Mouse (Mus musculus) MEL (cell line): Measurements from ENCODE around the gene Grm2. TPM values are rescaled to one million over a fixed set of nuclear protein-coding genes. Genes with fewer than 3 reads are reported as not detected.
"Not testable (repeated sequence)": the region's sequence is repeated elsewhere in the genome, so short reads cannot be mapped to it uniquely, and the experiment has no call there.

ENCODE experiments used
- DNase-seq: peaks from one replicate; pipeline ENCODE4 v3.0.0; 2011; ENCODE audit warnings: low read depth, low spot score
- H3K27ac ChIP-seq: 2 replicates; pipeline ENCODE4 v1.5.1; 2012; ENCODE audit warnings: low read depth, mild to moderate bottlenecking, control low read depth, low read length, moderate library complexity; ENCODE audit not compliant: control insufficient read depth
- H3K27me3 ChIP-seq, 2 experiments: fragments of 150-350 bp in 1 of 2; sonication (generic) in 1 of 2; 2 replicates each; pipeline ENCODE4 v1.6.1; 2012; ENCODE audit warnings: low read length in 2 of 2, mild to moderate bottlenecking in 2 of 2, improper control_type of control experiment in 1 of 2, moderate library complexity in 1 of 2; ENCODE audit not compliant: insufficient read depth in 2 of 2, control insufficient read depth in 1 of 2
- H3K36me3 ChIP-seq, 2 experiments: 2 replicates each; pipeline ENCODE4 v1.6.1; 2012 to 2014; ENCODE audit warnings: low read length in 2 of 2, improper control_type of control experiment in 1 of 2, inconsistent platforms in 1 of 2, mild to moderate bottlenecking in 1 of 2; ENCODE audit not compliant: insufficient read depth in 2 of 2, control insufficient read depth in 1 of 2
- H3K4me1 ChIP-seq, 2 experiments: fragments of 150-350 bp in 1 of 2; sonication (generic) in 1 of 2; 2 replicates each; pipeline ENCODE4 v1.6.1; 2012; ENCODE audit warnings: low read length in 2 of 2, improper control_type of control experiment in 1 of 2, mild to moderate bottlenecking in 1 of 2; ENCODE audit not compliant: insufficient read depth in 2 of 2, control insufficient read depth in 1 of 2
- H3K4me3 ChIP-seq, 2 experiments: fragments of 150-350 bp in 1 of 2; sonication (generic) in 1 of 2; 2 replicates each; pipeline ENCODE4 v1.5.1; 2012; ENCODE audit warnings: low read depth in 2 of 2, low read length in 2 of 2, mild to moderate bottlenecking in 2 of 2, moderate library complexity in 2 of 2, control low read depth in 1 of 2, improper control_type of control experiment in 1 of 2; ENCODE audit not compliant: control insufficient read depth in 1 of 2, insufficient read depth in 1 of 2
- H3K79me2 ChIP-seq: 2 replicates; pipeline ENCODE4 v1.6.1; 2012; ENCODE audit warnings: mild to moderate bottlenecking, low read length, moderate library complexity; ENCODE audit not compliant: control insufficient read depth, poor library complexity, insufficient read depth
- H3K9ac ChIP-seq: 2 replicates; pipeline ENCODE4 v1.6.1; 2012; ENCODE audit warnings: low read depth, mild to moderate bottlenecking, control low read depth, low read length, moderate library complexity; ENCODE audit not compliant: control insufficient read depth, poor library complexity, severe bottlenecking
- H3K9me3 ChIP-seq: fragments of 150-350 bp; sonication (generic); replicated peaks from 2 replicates; pipeline ENCODE4 v1.6.1; 2012; ENCODE audit warnings: mild to moderate bottlenecking, low read length, improper control_type of control experiment, moderate library complexity; ENCODE audit not compliant: insufficient read depth
- CHD1 ChIP-seq: IDR thresholded peaks from 2 replicates; pipeline ENCODE4 v1.6.1; 2012; ENCODE audit warnings: low read depth, mild to moderate bottlenecking, inconsistent platforms, low read length, improper control_type of control experiment
- CTCF ChIP-seq, 3 experiments: IDR thresholded peaks in 2 of 3; conservative IDR thresholded peaks in 1 of 3; 2 replicates each; pipeline ENCODE4 v1.5.1; 2011 to 2012; ENCODE audit warnings: low read length in 3 of 3, low read depth in 2 of 3, mild to moderate bottlenecking in 2 of 3, improper control_type of control experiment in 1 of 3, inconsistent platforms in 1 of 3, mixed read lengths in 1 of 3, moderate library complexity in 1 of 3; ENCODE audit not compliant: control insufficient read depth in 1 of 3, insufficient read depth in 1 of 3, poor library complexity in 1 of 3, severe bottlenecking in 1 of 3
- GABPA ChIP-seq: IDR thresholded peaks from 2 replicates; pipeline ENCODE4 v1.6.1; 2012; ENCODE audit warnings: low read depth, mild to moderate bottlenecking, inconsistent platforms, low read length, improper control_type of control experiment, moderate library complexity
- KAT2A ChIP-seq: conservative IDR thresholded peaks from 2 replicates; pipeline ENCODE4 v1.6.1; 2012; ENCODE audit warnings: low read depth, low read length, improper control_type of control experiment, inconsistent platforms
- MAFK ChIP-seq: IDR thresholded peaks from 2 replicates; pipeline ENCODE4 v1.6.1; 2011; ENCODE audit warnings: low read depth, mild to moderate bottlenecking, low read length, improper control_type of control experiment, borderline replicate concordance
- MYB ChIP-seq: IDR thresholded peaks from 2 replicates; pipeline ENCODE4 v1.6.1; 2011; ENCODE audit warnings: mild to moderate bottlenecking, low read depth, low read length, improper control_type of control experiment
- MYC ChIP-seq: IDR thresholded peaks from 2 replicates; pipeline ENCODE4 v1.6.1; 2011; ENCODE audit warnings: low read depth, mild to moderate bottlenecking, low read length, improper control_type of control experiment, moderate library complexity
- NELFE ChIP-seq: IDR thresholded peaks from 2 replicates; pipeline ENCODE4 v1.6.1; 2011; ENCODE audit warnings: low read depth, low read length, improper control_type of control experiment
- POLR2AphosphoS5 ChIP-seq: IDR thresholded peaks from 2 replicates; pipeline ENCODE4 v1.6.1; 2012; ENCODE audit warnings: low read depth, borderline replicate concordance, mild to moderate bottlenecking, inconsistent platforms, low read length, moderate library complexity, mixed read lengths
- RAD21 ChIP-seq: IDR thresholded peaks from 2 replicates; pipeline ENCODE4 v1.6.1; 2011; ENCODE audit warnings: mild to moderate bottlenecking, low read depth, low read length, improper control_type of control experiment
- SMC3 ChIP-seq: IDR thresholded peaks from 2 replicates; pipeline ENCODE4 v1.6.1; 2011; ENCODE audit warnings: low read depth, low read length, improper control_type of control experiment
- TBP ChIP-seq: IDR thresholded peaks from 2 replicates; pipeline ENCODE4 v1.8.0; 2011; ENCODE audit warnings: low read depth, low read length, improper control_type of control experiment
- USF1 ChIP-seq: IDR thresholded peaks from 2 replicates; pipeline ENCODE4 v1.6.1; 2014; ENCODE audit warnings: low read depth, mild to moderate bottlenecking, inconsistent platforms, low read length, improper control_type of control experiment, moderate library complexity
- USF2 ChIP-seq, 2 experiments: IDR thresholded peaks; 2 replicates each; pipeline ENCODE4 v1.6.1; 2011 to 2012; ENCODE audit warnings: improper control_type of control experiment in 2 of 2, low read length in 2 of 2, borderline replicate concordance in 1 of 2, inconsistent platforms in 1 of 2, low read depth in 1 of 2, mild to moderate bottlenecking in 1 of 2; ENCODE audit not compliant: insufficient read depth in 1 of 2
- ZC3H11A ChIP-seq: IDR thresholded peaks from 2 replicates; pipeline ENCODE4 v1.6.1; 2012; ENCODE audit warnings: low read depth, mild to moderate bottlenecking, inconsistent platforms, low read length, improper control_type of control experiment
- ZNF384 ChIP-seq: IDR thresholded peaks from 2 replicates; pipeline ENCODE4 v1.6.1; 2012; ENCODE audit warnings: low read depth, mild to moderate bottlenecking, inconsistent platforms, low read length, improper control_type of control experiment
- polyA plus RNA-seq, 2 experiments: library from polyadenylated mRNA; stranded (reverse) in 1 of 2; unstranded in 1 of 2; fragments of >175 nt in 1 of 2; fragments of >200 nt in 1 of 2; gene quantifications; 2 replicates each; pipeline versions ENCODE4 v1.2.1 to v1.2.4; 2012; ENCODE audit warnings: low replicate concordance in 2 of 2, low read depth in 1 of 2; ENCODE audit not compliant: insufficient read length in 2 of 2, insufficient read depth in 1 of 2, missing spikeins in 1 of 2
- total RNA-seq: library from RNA; depleted of rRNA; stranded (reverse); fragments of 300-350 nt; gene quantifications from 2 replicates; pipeline ENCODE4 v1.2.3, GENCODE M21; 2012

Grm2 gene
- total and polyA plus RNA-seq, 3 experiments: not detected

GRCm38 (mm10) chr9:106638154-106638553, 17.7 kb downstream of the Grm2 start:
- H3K9ac ChIP-seq: no peak overlapping the region
- DNase-seq: no peak

GRCm38 (mm10) chr9:106632185-106632584, 23.7 kb downstream of the Grm2 start:
- TF ChIP-seq ZNF384: no peak
- TF ChIP-seq USF1: peak; percentile 84
- TF ChIP-seq KAT2A: no peak
- no peak for TF ChIP-seq CTCF (IDR thresholded peaks at IDR 0.05 in 2 of 3, conservative IDR thresholded peaks at IDR 0.05 in 1 of 3; ENCODE audit: control insufficient read depth in 1 of 3, insufficient read depth in 1 of 3, low read depth in 2 of 3, low read length in 3 of 3, poor library complexity in 1 of 3, severe bottlenecking in 1 of 3)
- TF ChIP-seq USF2 (IDR thresholded peaks at IDR 0.05; ENCODE audit: borderline replicate concordance in 1 of 2, insufficient read depth in 1 of 2, low read depth in 1 of 2, low read length in 2 of 2): 0 out of 4 replicates have a peak, but pooled peaks of 1 of the 2 experiments have one; percentile 30
- TF ChIP-seq POLR2AphosphoS5: no peak
- TF ChIP-seq RAD21: no peak
- peak; percentile 7 for DNase-seq

More at GRCm38 (mm10) chr9:106638154-106638553, 17.7 kb downstream of the Grm2 start:
- H3K79me2 ChIP-seq: no peaks in the 10 kb centered on the region
- H3K27me3 ChIP-seq: peaks cover 6 to 10% of the 10 kb centered on the region in 2 experiments; a peak in 3 of 4 replicates
- no peak for TF ChIP-seq MYB
- TF ChIP-seq NELFE: no peak
- TF ChIP-seq RAD21: no peak
- TF ChIP-seq CHD1: no peak
- TF ChIP-seq ZC3H11A: no peak
- no peak for TF ChIP-seq MAFK
- no peak for TF ChIP-seq MYC
- no peak for TF ChIP-seq SMC3
- no peak for TF ChIP-seq TBP
- TF ChIP-seq GABPA: no peak
- no peaks in the 10 kb centered on the region for H3K4me1 ChIP-seq
- no peak overlapping the region for H3K27ac ChIP-seq
- H3K9me3 ChIP-seq: no peaks in the 10 kb centered on the region
- H3K36me3 ChIP-seq: no peaks in the 10 kb centered on the region
- H3K4me3 ChIP-seq: no peak overlapping the region

GRCm38 (mm10) chr9:106627796-106628195, 28.1 kb downstream of the Grm2 start:
- not testable (repeated sequence) for H3K36me3 ChIP-seq, H3K27me3 ChIP-seq, H3K4me1 ChIP-seq, H3K27ac ChIP-seq, H3K9me3 ChIP-seq, H3K4me3 ChIP-seq, H3K9ac ChIP-seq, DNase-seq, H3K79me2 ChIP-seq

More at GRCm38 (mm10) chr9:106632185-106632584, 23.7 kb downstream of the Grm2 start:
- Histone ChIP-seq H3K9ac (no peak overlapping the region), H3K4me3 (no peak overlapping the region), H3K4me1 (no peaks in the 10 kb centered on the region), H3K79me2 (no peaks in the 10 kb centered on the region), H3K36me3 (no peaks in the 10 kb centered on the region), H3K27ac (no peak overlapping the region), H3K27me3 (peaks cover 3% of the 10 kb centered on the region in 2 experiments; a peak in 3 of 4 replicates), H3K9me3 (no peaks in the 10 kb centered on the region)
